Mouse (Mus musculus): ENCODE measurements around the gene Tctex1d4. TPM values are rescaled to one million over a fixed set of nuclear protein-coding genes. Genes with fewer than 3 reads are reported as not detected.

Gene Tctex1d4
- polyA plus RNA-seq, 1 experiment from 2014 or later: 0.35 TPM

- H3K4me3 ChIP-seq (replicated peaks; ENCODE audit: low read length): no peak overlapping the region
- WGBS: 58% methylated on average over 4 of the region's 4 CpGs
- no peaks in the 10 kb centered on the region; the same call in 1 of the 2 replicates for H3K27me3 ChIP-seq (replicated peaks; ENCODE audit: control insufficient read depth, insufficient read depth, low read length)
- H3K4me2 ChIP-seq (ENCODE audit: low read length): no peak overlapping the region
- no peak overlapping the region for H3K27ac ChIP-seq (ENCODE audit: low read length)
- no peaks in the 10 kb centered on the region for H3K36me3 ChIP-seq (ENCODE audit: control insufficient read depth, insufficient read depth)
- peaks cover 11% of the 10 kb centered on the region for H3K4me1 ChIP-seq (replicated peaks; ENCODE audit: control insufficient read depth, insufficient read depth, low read length)
- no peak overlapping the region for H3K9ac ChIP-seq (replicated peaks; ENCODE audit: low read depth, low read length)
- H3K9me3 ChIP-seq (ENCODE audit: control insufficient read depth, low read length): no peaks in the 10 kb centered on the region
- no peak for ATAC-seq
Measured at GRCm38 (mm10) chr4:117100036-117100435, 26.6 kb upstream of the Tctex1d4 start.

GRCm38 (mm10) chr4:117101218-117101617 lies 25.4 kb upstream of the Tctex1d4 start:
- Histone ChIP-seq H3K4me3 (replicated peaks; ENCODE audit: low read length) (no peak overlapping the region), H3K27me3 (replicated peaks; ENCODE audit: control insufficient read depth, insufficient read depth, low read length) (no peaks in the 10 kb centered on the region; the same call in 1 of the 2 replicates), H3K9ac (replicated peaks; ENCODE audit: low read depth, low read length) (no peak overlapping the region), H3K4me1 (replicated peaks; ENCODE audit: control insufficient read depth, insufficient read depth, low read length) (peaks cover 13% of the 10 kb centered on the region), H3K36me3 (ENCODE audit: control insufficient read depth, insufficient read depth) (no peaks in the 10 kb centered on the region), H3K9me3 (ENCODE audit: control insufficient read depth, low read length) (no peaks in the 10 kb centered on the region), H3K4me2 (ENCODE audit: low read length) (no peak overlapping the region), H3K27ac (ENCODE audit: low read length) (no peak overlapping the region)
- no peak for ATAC-seq
- 50% methylated on average over 7 of the region's 7 CpGs for WGBS

- 74% methylated on average over 10 of the region's 10 CpGs for WGBS
- Histone ChIP-seq H3K9ac (replicated peaks; ENCODE audit: low read depth, low read length) (no peak overlapping the region), H3K9me3 (ENCODE audit: control insufficient read depth, low read length) (no peaks in the 10 kb centered on the region), H3K4me2 (ENCODE audit: low read length) (no peak overlapping the region), H3K4me3 (replicated peaks; ENCODE audit: low read length) (no peak overlapping the region), H3K27me3 (replicated peaks; ENCODE audit: control insufficient read depth, insufficient read depth, low read length) (no peaks in the 10 kb centered on the region), H3K27ac (ENCODE audit: low read length) (no peak overlapping the region), H3K36me3 (ENCODE audit: control insufficient read depth, insufficient read depth) (no peaks in the 10 kb centered on the region), H3K4me1 (replicated peaks; ENCODE audit: control insufficient read depth, insufficient read depth, low read length) (peaks cover 7% of the 10 kb centered on the region)
- no peak for ATAC-seq
Measured at GRCm38 (mm10) chr4:117104672-117105071, 21.9 kb upstream of the Tctex1d4 start.

- no peak for ATAC-seq
Measured at GRCm38 (mm10) chr4:117105127-117105526, 21.5 kb upstream of the Tctex1d4 start.

GRCm38 (mm10) chr4:117107813-117108523 lies 18.6 kb upstream of the Tctex1d4 start:
- H3K4me2 ChIP-seq (ENCODE audit: low read length): no peak overlapping the region
- no peak overlapping the region for H3K9ac ChIP-seq (replicated peaks; ENCODE audit: low read depth, low read length)
- no peaks in the 10 kb centered on the region for H3K9me3 ChIP-seq (ENCODE audit: control insufficient read depth, low read length)
- peaks cover 7% of the 10 kb centered on the region for H3K4me1 ChIP-seq (replicated peaks; ENCODE audit: control insufficient read depth, insufficient read depth, low read length)
- no peak for ATAC-seq
- no peaks in the 10 kb centered on the region for H3K27me3 ChIP-seq (replicated peaks; ENCODE audit: control insufficient read depth, insufficient read depth, low read length)
- H3K27ac ChIP-seq (ENCODE audit: low read length): no peak overlapping the region
- H3K36me3 ChIP-seq (ENCODE audit: control insufficient read depth, insufficient read depth): no peaks in the 10 kb centered on the region
- no peak overlapping the region for H3K4me3 ChIP-seq (replicated peaks; ENCODE audit: low read length)
- WGBS: 94% methylated on average over 18 of the region's 18 CpGs

More at GRCm38 (mm10) chr4:117105127-117105526, 21.5 kb upstream of the Tctex1d4 start:
- no peaks in the 10 kb centered on the region for H3K27me3 ChIP-seq (replicated peaks; ENCODE audit: control insufficient read depth, insufficient read depth, low read length)
- WGBS: 52% methylated on average over 10 of the region's 10 CpGs
- H3K4me3 ChIP-seq (replicated peaks; ENCODE audit: low read length): no peak overlapping the region
- no peak overlapping the region for H3K9ac ChIP-seq (replicated peaks; ENCODE audit: low read depth, low read length)
- no peaks in the 10 kb centered on the region for H3K9me3 ChIP-seq (ENCODE audit: control insufficient read depth, low read length)
- H3K4me2 ChIP-seq (ENCODE audit: low read length): no peak overlapping the region
- H3K36me3 ChIP-seq (ENCODE audit: control insufficient read depth, insufficient read depth): no peaks in the 10 kb centered on the region
- H3K27ac ChIP-seq (ENCODE audit: low read length): no peak overlapping the region
- peaks cover 7% of the 10 kb centered on the region for H3K4me1 ChIP-seq (replicated peaks; ENCODE audit: control insufficient read depth, insufficient read depth, low read length)

GRCm38 (mm10) chr4:117108524-117108849 lies 18.1 kb upstream of the Tctex1d4 start:
- WGBS: 95% methylated on average over 6 of the region's 6 CpGs
- no peak for ATAC-seq
- no peak overlapping the region for H3K9ac ChIP-seq (replicated peaks; ENCODE audit: low read depth, low read length)
- no peak overlapping the region for H3K4me2 ChIP-seq (ENCODE audit: low read length)
- peaks cover 7% of the 10 kb centered on the region for H3K4me1 ChIP-seq (replicated peaks; ENCODE audit: control insufficient read depth, insufficient read depth, low read length)
- no peak overlapping the region for H3K27ac ChIP-seq (ENCODE audit: low read length)
- no peaks in the 10 kb centered on the region for H3K36me3 ChIP-seq (ENCODE audit: control insufficient read depth, insufficient read depth)
- no peaks in the 10 kb centered on the region for H3K9me3 ChIP-seq (ENCODE audit: control insufficient read depth, low read length)
- H3K4me3 ChIP-seq (replicated peaks; ENCODE audit: low read length): no peak overlapping the region
- no peaks in the 10 kb centered on the region for H3K27me3 ChIP-seq (replicated peaks; ENCODE audit: control insufficient read depth, insufficient read depth, low read length)

GRCm38 (mm10) chr4:117109330-117109729 lies 17.3 kb upstream of the Tctex1d4 start:
- 91% methylated on average over 25 of the region's 25 CpGs for WGBS
- Histone ChIP-seq H3K27ac (ENCODE audit: low read length) (no peak overlapping the region), H3K36me3 (ENCODE audit: control insufficient read depth, insufficient read depth) (no peaks in the 10 kb centered on the region), H3K9ac (replicated peaks; ENCODE audit: low read depth, low read length) (no peak overlapping the region), H3K9me3 (ENCODE audit: control insufficient read depth, low read length) (no peaks in the 10 kb centered on the region), H3K4me3 (replicated peaks; ENCODE audit: low read length) (no peak overlapping the region), H3K4me1 (replicated peaks; ENCODE audit: control insufficient read depth, insufficient read depth, low read length) (peaks cover 7% of the 10 kb centered on the region), H3K4me2 (ENCODE audit: low read length) (no peak overlapping the region), H3K27me3 (replicated peaks; ENCODE audit: control insufficient read depth, insufficient read depth, low read length) (no peaks in the 10 kb centered on the region)
- ATAC-seq: no peak

GRCm38 (mm10) chr4:117110249-117110648 lies 16.3 kb upstream of the Tctex1d4 start:
- Histone ChIP-seq H3K4me1 (replicated peaks; ENCODE audit: control insufficient read depth, insufficient read depth, low read length) (peaks cover 5% of the 10 kb centered on the region), H3K9ac (replicated peaks; ENCODE audit: low read depth, low read length) (no peak overlapping the region), H3K36me3 (ENCODE audit: control insufficient read depth, insufficient read depth) (no peaks in the 10 kb centered on the region), H3K27me3 (replicated peaks; ENCODE audit: control insufficient read depth, insufficient read depth, low read length) (no peaks in the 10 kb centered on the region), H3K9me3 (ENCODE audit: control insufficient read depth, low read length) (no peaks in the 10 kb centered on the region), H3K27ac (ENCODE audit: low read length) (no peak overlapping the region), H3K4me2 (ENCODE audit: low read length) (no peak overlapping the region), H3K4me3 (replicated peaks; ENCODE audit: low read length) (no peak overlapping the region)
- 90% methylated on average over 12 of the region's 13 CpGs for WGBS
- no peak for ATAC-seq

GRCm38 (mm10) chr4:117110985-117111384 lies 15.6 kb upstream of the Tctex1d4 start:
- ATAC-seq: no peak
- Histone ChIP-seq H3K9ac (replicated peaks; ENCODE audit: low read depth, low read length) (no peak overlapping the region), H3K27ac (ENCODE audit: low read length) (no peak overlapping the region), H3K4me2 (ENCODE audit: low read length) (no peak overlapping the region), H3K36me3 (ENCODE audit: control insufficient read depth, insufficient read depth) (no peaks in the 10 kb centered on the region), H3K4me3 (replicated peaks; ENCODE audit: low read length) (no peak overlapping the region), H3K4me1 (replicated peaks; ENCODE audit: control insufficient read depth, insufficient read depth, low read length) (no peaks in the 10 kb centered on the region), H3K27me3 (replicated peaks; ENCODE audit: control insufficient read depth, insufficient read depth, low read length) (no peaks in the 10 kb centered on the region), H3K9me3 (ENCODE audit: control insufficient read depth, low read length) (no peaks in the 10 kb centered on the region)
- 88% methylated on average over 11 of the region's 11 CpGs for WGBS

- no peak for ATAC-seq
- Histone ChIP-seq H3K27me3 (replicated peaks; ENCODE audit: control insufficient read depth, insufficient read depth, low read length) (no peaks in the 10 kb centered on the region), H3K4me1 (replicated peaks; ENCODE audit: control insufficient read depth, insufficient read depth, low read length) (no peaks in the 10 kb centered on the region), H3K9ac (replicated peaks; ENCODE audit: low read depth, low read length) (no peak overlapping the region), H3K4me2 (ENCODE audit: low read length) (no peak overlapping the region), H3K27ac (ENCODE audit: low read length) (no peak overlapping the region), H3K9me3 (ENCODE audit: control insufficient read depth, low read length) (no peaks in the 10 kb centered on the region), H3K36me3 (ENCODE audit: control insufficient read depth, insufficient read depth) (no peaks in the 10 kb centered on the region), H3K4me3 (replicated peaks; ENCODE audit: low read length) (no peak overlapping the region)
- 83% methylated on average over 1 of the region's 1 CpGs for WGBS
Measured at GRCm38 (mm10) chr4:117113237-117113636, 13.4 kb upstream of the Tctex1d4 start.

Measured in forebrain, embryonic 16.5 days (tissue).